Mouse (Mus musculus): ENCODE data around the gene Rce1. TPM values are rescaled to one million over a fixed set of nuclear protein-coding genes. Genes with fewer than 3 reads are reported as not detected.
"Not testable (repeated sequence)": the region's sequence is repeated elsewhere in the genome, so short reads cannot be mapped to it uniquely, and the experiment has no call there.

Rce1 gene
- polyA plus RNA-seq, 1 experiment from 2014 or later, result 48.5 TPM

- H3K27me3 ChIP-seq (ENCODE audit: control insufficient read depth, insufficient read depth, low read length); H3K9ac ChIP-seq (replicated peaks; ENCODE audit: low read length); H3K9me3 ChIP-seq (ENCODE audit: control insufficient read depth, low read length); ATAC-seq (ENCODE audit: low FRiP score, low TSS enrichment); H3K4me3 ChIP-seq (replicated peaks; ENCODE audit: low read depth, low read length); H3K4me1 ChIP-seq (ENCODE audit: control insufficient read depth, insufficient read depth, low read length); H3K27ac ChIP-seq (replicated peaks; ENCODE audit: low read depth, low read length); H3K4me2 ChIP-seq (ENCODE audit: low read length); H3K36me3 ChIP-seq (ENCODE audit: control insufficient read depth, insufficient read depth, low read length); DNase-seq: not testable (repeated sequence)
Measured at GRCm38 (mm10) chr19:4586783-4587182, 38.7 kb downstream of the Rce1 start.

GRCm38 (mm10) chr19:4583856-4584255 lies 41.6 kb downstream of the Rce1 start:
- Histone ChIP-seq H3K27me3 (ENCODE audit: control insufficient read depth, insufficient read depth, low read length) (no peaks in the 10 kb centered on the region), H3K9me3 (ENCODE audit: control insufficient read depth, low read length) (no peaks in the 10 kb centered on the region), H3K4me2 (ENCODE audit: low read length) (no peak overlapping the region), H3K36me3 (ENCODE audit: control insufficient read depth, insufficient read depth, low read length) (no peaks in the 10 kb centered on the region), H3K4me1 (ENCODE audit: control insufficient read depth, insufficient read depth, low read length) (no peaks in the 10 kb centered on the region), H3K27ac (replicated peaks; ENCODE audit: low read depth, low read length) (no peak overlapping the region), H3K9ac (replicated peaks; ENCODE audit: low read length) (no peak overlapping the region), H3K4me3 (replicated peaks; ENCODE audit: low read depth, low read length) (no peak overlapping the region)
- DNase-seq (no peak), ATAC-seq (ENCODE audit: low FRiP score, low TSS enrichment) (no peak)
- 75% methylated on average over 2 of the region's 2 CpGs for WGBS

GRCm38 (mm10) chr19:4579296-4579695 lies 46.1 kb downstream of the Rce1 start:
- ATAC-seq (ENCODE audit: low FRiP score, low TSS enrichment), result no peak
- no peaks in the 10 kb centered on the region for H3K36me3 ChIP-seq (ENCODE audit: control insufficient read depth, insufficient read depth, low read length)
- H3K4me3 ChIP-seq (replicated peaks; ENCODE audit: low read depth, low read length), result no peak overlapping the region
- no peaks in the 10 kb centered on the region for H3K27me3 ChIP-seq (ENCODE audit: control insufficient read depth, insufficient read depth, low read length)
- H3K4me1 ChIP-seq (ENCODE audit: control insufficient read depth, insufficient read depth, low read length), result no peaks in the 10 kb centered on the region
- H3K4me2 ChIP-seq (ENCODE audit: low read length), result no peak overlapping the region
- no peak for DNase-seq
- no peaks in the 10 kb centered on the region for H3K9me3 ChIP-seq (ENCODE audit: control insufficient read depth, low read length)
- H3K9ac ChIP-seq (replicated peaks; ENCODE audit: low read length), result no peak overlapping the region
- no peak overlapping the region for H3K27ac ChIP-seq (replicated peaks; ENCODE audit: low read depth, low read length)
- 84% methylated on average over 5 of the region's 5 CpGs for WGBS

- Histone ChIP-seq H3K9me3 (ENCODE audit: control insufficient read depth, low read length) (no peaks in the 10 kb centered on the region), H3K27me3 (ENCODE audit: control insufficient read depth, insufficient read depth, low read length) (no peaks in the 10 kb centered on the region), H3K4me2 (ENCODE audit: low read length) (no peak overlapping the region), H3K9ac (replicated peaks; ENCODE audit: low read length) (no peak overlapping the region), H3K36me3 (ENCODE audit: control insufficient read depth, insufficient read depth, low read length) (no peaks in the 10 kb centered on the region), H3K27ac (replicated peaks; ENCODE audit: low read depth, low read length) (no peak overlapping the region), H3K4me3 (replicated peaks; ENCODE audit: low read depth, low read length) (no peak overlapping the region), H3K4me1 (ENCODE audit: control insufficient read depth, insufficient read depth, low read length) (no peaks in the 10 kb centered on the region)
- ATAC-seq (ENCODE audit: low FRiP score, low TSS enrichment) (no peak), DNase-seq (no peak)
- WGBS, result 80% methylated on average over 2 of the region's 2 CpGs
Measured at GRCm38 (mm10) chr19:4578799-4579198, 46.6 kb downstream of the Rce1 start.

- WGBS, result 88% methylated on average over 1 of the region's 1 CpGs
- H3K4me2 ChIP-seq (ENCODE audit: low read length), result no peak overlapping the region
- H3K27me3 ChIP-seq (ENCODE audit: control insufficient read depth, insufficient read depth, low read length), result no peaks in the 10 kb centered on the region
- no peak overlapping the region for H3K9ac ChIP-seq (replicated peaks; ENCODE audit: low read length)
- no peaks in the 10 kb centered on the region for H3K36me3 ChIP-seq (ENCODE audit: control insufficient read depth, insufficient read depth, low read length)
- no peak for ATAC-seq (ENCODE audit: low FRiP score, low TSS enrichment)
- no peak for DNase-seq
- no peaks in the 10 kb centered on the region for H3K4me1 ChIP-seq (ENCODE audit: control insufficient read depth, insufficient read depth, low read length)
- no peak overlapping the region for H3K4me3 ChIP-seq (replicated peaks; ENCODE audit: low read depth, low read length)
- H3K9me3 ChIP-seq (ENCODE audit: control insufficient read depth, low read length), result no peaks in the 10 kb centered on the region
- H3K27ac ChIP-seq (replicated peaks; ENCODE audit: low read depth, low read length), result no peak overlapping the region
Measured at GRCm38 (mm10) chr19:4573241-4573640, 52.2 kb downstream of the Rce1 start.

Small RNAs within 50 kb of the gene (microRNA-seq; reads per million reads assigned to microRNA genes)
- 0.73 reads per million for gene Mir6986

Other genes starting within 250 kb of the Rce1 start
- 29.2 and 43.9 TPM in 2 replicates for gene Kdm2a, start 227.4 kb downstream of the Rce1 start, polyA plus RNA-seq (2014; fragmentation: Nextera tagmentation; extraction: Ambion mirVana)
- gene Rhod, start 186.2 kb downstream of the Rce1 start, polyA plus RNA-seq (2014; fragmentation: Nextera tagmentation; extraction: Ambion mirVana), result 2.6 and 4.8 TPM in 2 replicates
- 1.6 and 1.9 TPM in 2 replicates for gene Syt12, start 148.2 kb downstream of the Rce1 start, polyA plus RNA-seq (2014; fragmentation: Nextera tagmentation; extraction: Ambion mirVana)
- gene 2010003K11Rik, start 127.1 kb downstream of the Rce1 start, polyA plus RNA-seq (2014; fragmentation: Nextera tagmentation; extraction: Ambion mirVana), result not detected in 2 replicates
- gene Pcx, start 115.2 kb downstream of the Rce1 start, polyA plus RNA-seq (2014; fragmentation: Nextera tagmentation; extraction: Ambion mirVana), result 18.0 and 20.5 TPM in 2 replicates
- gene Lrfn4, start 10.0 kb downstream of the Rce1 start, polyA plus RNA-seq (2014; fragmentation: Nextera tagmentation; extraction: Ambion mirVana), result 14.1 and 18.8 TPM in 2 replicates
- 6.2 and 7.6 TPM in 2 replicates for gene Gm960, start 73.0 kb upstream of the Rce1 start, polyA plus RNA-seq (2014; fragmentation: Nextera tagmentation; extraction: Ambion mirVana)
- 37.6 and 43.0 TPM in 2 replicates for gene Sptbn2, start 85.5 kb upstream of the Rce1 start, polyA plus RNA-seq (2014; fragmentation: Nextera tagmentation; extraction: Ambion mirVana)
- gene Rbm4b, start 130.9 kb upstream of the Rce1 start, polyA plus RNA-seq (2014; fragmentation: Nextera tagmentation; extraction: Ambion mirVana), result 176 and 190 TPM in 2 replicates
- gene Rbm4, start 168.3 kb upstream of the Rce1 start, polyA plus RNA-seq (2014; fragmentation: Nextera tagmentation; extraction: Ambion mirVana), result 101 and 113 TPM in 2 replicates
- 12.7 and 14.4 TPM in 2 replicates for gene Gm21992, start 186.0 kb upstream of the Rce1 start, polyA plus RNA-seq (2014; fragmentation: Nextera tagmentation; extraction: Ambion mirVana)
- gene Rbm14, start 186.0 kb upstream of the Rce1 start, polyA plus RNA-seq (2014; fragmentation: Nextera tagmentation; extraction: Ambion mirVana), result 62.0 and 68.9 TPM in 2 replicates
- 36.5 and 41.4 TPM in 2 replicates for gene Ccs, start 213.7 kb upstream of the Rce1 start, polyA plus RNA-seq (2014; fragmentation: Nextera tagmentation; extraction: Ambion mirVana)
- gene Ccdc87, start 213.7 kb upstream of the Rce1 start, polyA plus RNA-seq (2014; fragmentation: Nextera tagmentation; extraction: Ambion mirVana), result 0.49 and 0.63 TPM in 2 replicates
- 57.3 and 63.7 TPM in 2 replicates for gene Ctsf, start 229.5 kb upstream of the Rce1 start, polyA plus RNA-seq (2014; fragmentation: Nextera tagmentation; extraction: Ambion mirVana)